Mouse (Mus musculus) heart, postnatal 0 days (tissue): Measurements from ENCODE around the gene Usp49. TPM values are rescaled to one million over a fixed set of nuclear protein-coding genes. Genes with fewer than 3 reads are reported as not detected.

ENCODE experiments used
- ATAC-seq: fragments of 200-750 bp; cut with Nextera tagmentation; 2 replicates; pipeline ENCODE4 v1.8.0; 2017; ENCODE audit warnings: low read depth, moderate number of reproducible peaks, moderate library complexity; ENCODE audit not compliant: insufficient read depth
- DNase-seq: peaks from one replicate; pipeline ENCODE4 v3.0.0-alpha.2; 2016; ENCODE audit warnings: low spot score
- H3K27ac ChIP-seq: fragments of 300-500 bp; sonication (generic); 2 replicates; pipeline ENCODE4 v1.5.1; 2014; ENCODE audit warnings: low read depth, mild to moderate bottlenecking
- H3K27me3 ChIP-seq: fragments of 300-500 bp; sonication (generic); 2 replicates; pipeline ENCODE4 v1.6.1; 2014; ENCODE audit warnings: low read length, mixed read lengths; ENCODE audit not compliant: control insufficient read depth, insufficient read depth
- H3K36me3 ChIP-seq: fragments of 300-500 bp; sonication (generic); replicated peaks from 2 replicates; pipeline ENCODE4 v1.6.1; 2014; ENCODE audit warnings: low read length, mixed read lengths; ENCODE audit not compliant: control insufficient read depth, insufficient read depth
- H3K4me1 ChIP-seq: fragments of 300-500 bp; sonication (generic); 2 replicates; pipeline ENCODE4 v1.6.1; 2014; ENCODE audit warnings: antibody characterized with exemption; ENCODE audit not compliant: control insufficient read depth, insufficient read depth
- H3K4me2 ChIP-seq: fragments of 300-500 bp; sonication (generic); 2 replicates; pipeline ENCODE4 v1.6.1; 2014; ENCODE audit warnings: low read depth, mild to moderate bottlenecking, low read length, moderate library complexity
- H3K4me3 ChIP-seq: fragments of 300-500 bp; sonication (generic); 2 replicates; pipeline ENCODE4 v1.5.1; 2014; ENCODE audit warnings: low read depth, low read length
- H3K9ac ChIP-seq: fragments of 300-500 bp; sonication (generic); replicated peaks from 2 replicates; pipeline ENCODE4 v1.6.1; 2014; ENCODE audit warnings: low read depth, low read length, mixed read lengths
- H3K9me3 ChIP-seq: fragments of 300-500 bp; sonication (generic); replicated peaks from 2 replicates; pipeline ENCODE4 v1.6.1; 2016; ENCODE audit warnings: low read length; ENCODE audit not compliant: control insufficient read depth
- CTCF ChIP-seq: IDR thresholded peaks from 2 replicates; pipeline ENCODE4 v1.5.1; 2016; ENCODE audit warnings: antibody characterized with exemption, control low read depth, low read depth
- EP300 ChIP-seq: IDR thresholded peaks from 2 replicates; pipeline ENCODE4 v1.6.1; 2016; ENCODE audit warnings: antibody characterized with exemption, low read depth
- WGBS: fragments of 180-500 bp; shearing (Covaris S2); extraction: QIAGEN DNeasy Blood & Tissue Kit; methylation state at CpG from one replicate; pipeline ENCODE4 v1.1.7; 2014; 5-methylcytosine and 5-hydroxymethylcytosine counted together
- polyA plus RNA-seq: library from polyadenylated mRNA; unstranded; fragments of >200 nt; fragmentation: Nextera tagmentation; extraction: Ambion mirVana; gene quantifications from 2 replicates; pipeline ENCODE4 v1.2.1, GENCODE M21; 2015
- total RNA-seq: library from RNA; depleted of rRNA; stranded (reverse); fragments of >200 nt; gene quantifications from 2 replicates; pipeline ENCODE4 v1.2.3, GENCODE M21; 2014; ENCODE audit warnings: low replicate concordance

Gene Usp49
- total and polyA plus RNA-seq, 2 experiments from 2014 or later, result 1.4 to 3.5 TPM

- no peak overlapping the region for H3K27ac ChIP-seq
- no peaks in the 10 kb centered on the region for H3K9me3 ChIP-seq
- no peak overlapping the region for H3K4me3 ChIP-seq
- H3K9ac ChIP-seq, result no peak overlapping the region
- TF ChIP-seq CTCF (peak; percentile 3; the same call in 1 of the 2 replicates), EP300 (no peak)
- peaks cover 31% of the 10 kb centered on the region for H3K36me3 ChIP-seq
- H3K4me2 ChIP-seq, result no peak overlapping the region
- 83% methylated on average over 2 of the region's 2 CpGs for WGBS
- ATAC-seq (no peak), DNase-seq (no peak)
- peaks cover 3% of the 10 kb centered on the region; the same call in 1 of the 2 replicates for H3K4me1 ChIP-seq
- no peaks in the 10 kb centered on the region for H3K27me3 ChIP-seq
Measured at GRCm38 (mm10) chr17:47627791-47628190, 2.7 kb upstream of the Usp49 start.

- H3K27ac ChIP-seq, result peak overlapping the region; percentile 88
- H3K36me3 ChIP-seq, result peaks cover 18% of the 10 kb centered on the region
- under 1% methylated on average over 62 of the region's 63 CpGs for WGBS
- no peaks in the 10 kb centered on the region for H3K9me3 ChIP-seq
- peak overlapping the region; percentile 90 for H3K4me3 ChIP-seq
- peak overlapping the region; percentile 98 for H3K4me2 ChIP-seq
- DNase-seq (peak; percentile 95), ATAC-seq (peak; percentile 95)
- peaks cover 3% of the 10 kb centered on the region; the same call in 1 of the 2 replicates for H3K4me1 ChIP-seq
- no peak for TF ChIP-seq CTCF
- TF ChIP-seq EP300, result no peak
- peak overlapping the region; percentile 59 for H3K9ac ChIP-seq
- H3K27me3 ChIP-seq, result no peaks in the 10 kb centered on the region
Measured at GRCm38 (mm10) chr17:47628851-47629676, 1.4 kb upstream of the Usp49 start.

GRCm38 (mm10) chr17:47629717-47630677 is 493 bp upstream of the Usp49 start:
- Histone ChIP-seq H3K27ac (peak overlapping the region; percentile 88), H3K9ac (peak overlapping the region; percentile 59), H3K27me3 (no peaks in the 10 kb centered on the region), H3K4me2 (peak overlapping the region; percentile 98), H3K36me3 (peaks cover 14% of the 10 kb centered on the region; the same call in 1 of the 2 replicates), H3K9me3 (no peaks in the 10 kb centered on the region), H3K4me1 (peaks cover 3% of the 10 kb centered on the region; the same call in 1 of the 2 replicates), H3K4me3 (peak overlapping the region; percentile 90)
- TF ChIP-seq EP300 (no peak), CTCF (no peak)
- WGBS, result under 1% methylated on average over 30 of the region's 61 CpGs
- peak; percentile 60 for ATAC-seq
- peak; percentile 22 for DNase-seq

GRCm38 (mm10) chr17:47632181-47632840 is 1.8 kb downstream of the Usp49 start:
- H3K36me3 ChIP-seq, result 0 out of 2 replicates have a peak, but pooled peaks cover 5% of the 10 kb centered on the region
- no peaks in the 10 kb centered on the region for H3K9me3 ChIP-seq

More at GRCm38 (mm10) chr17:47632181-47632840, 1.8 kb downstream of the Usp49 start:
- Histone ChIP-seq H3K4me1 (peaks cover 3% of the 10 kb centered on the region; the same call in 1 of the 2 replicates), H3K4me3 (no peak overlapping the region), H3K27me3 (no peaks in the 10 kb centered on the region), H3K4me2 (no peak overlapping the region), H3K9ac (no peak overlapping the region), H3K27ac (no peak overlapping the region)
- 71% methylated on average over 4 of the region's 4 CpGs for WGBS
- ATAC-seq, result no peak
- TF ChIP-seq CTCF (no peak), EP300 (no peak)
- DNase-seq, result no peak
